Mouse (Mus musculus) hindbrain, embryonic 12.5 days (tissue): Measurements from ENCODE around the gene Aldh1l1. TPM values are rescaled to one million over a fixed set of nuclear protein-coding genes. Genes with fewer than 3 reads are reported as not detected.

Source experiments
- ATAC-seq: fragments of 200-750 bp; cut with Nextera tagmentation; 2 replicates; pipeline ENCODE4 v1.8.0; 2017; ENCODE audit warnings: moderate TSS enrichment; ENCODE audit not compliant: low FRiP score
- H3K27ac ChIP-seq: fragments of 300-500 bp; sonication (generic); 2 replicates; pipeline ENCODE4 v1.5.1; 2016; ENCODE audit warnings: mild to moderate bottlenecking
- H3K27me3 ChIP-seq: fragments of 300-500 bp; sonication (generic); 2 replicates; pipeline ENCODE4 v1.6.1; 2016; ENCODE audit warnings: mild to moderate bottlenecking
- H3K36me3 ChIP-seq: fragments of 300-500 bp; sonication (generic); 2 replicates; pipeline ENCODE4 v1.6.1; 2016; ENCODE audit warnings: mild to moderate bottlenecking
- H3K4me1 ChIP-seq: fragments of 300-500 bp; sonication (generic); 2 replicates; pipeline ENCODE4 v1.6.1; 2016
- H3K4me2 ChIP-seq: fragments of 300-500 bp; sonication (generic); replicated peaks from 2 replicates; pipeline ENCODE4 v1.6.1; 2016; ENCODE audit warnings: mild to moderate bottlenecking
- H3K4me3 ChIP-seq: fragments of 300-500 bp; sonication (generic); 2 replicates; pipeline ENCODE4 v1.5.1; 2016; ENCODE audit warnings: mild to moderate bottlenecking
- H3K9ac ChIP-seq: fragments of 300-500 bp; sonication (generic); 2 replicates; pipeline ENCODE4 v1.6.1; 2016; ENCODE audit warnings: mild to moderate bottlenecking, moderate library complexity
- H3K9me3 ChIP-seq: fragments of 300-500 bp; sonication (generic); replicated peaks from 2 replicates; pipeline ENCODE4 v1.6.1; 2016; ENCODE audit warnings: mild to moderate bottlenecking
- WGBS: fragments of 180-500 bp; shearing (Covaris S2); methylation state at CpG from one replicate; pipeline ENCODE4 v1.1.7; 2016; 5-methylcytosine and 5-hydroxymethylcytosine counted together
- polyA plus RNA-seq: library from polyadenylated mRNA; unstranded; fragments of >200 nt; fragmentation: Nextera tagmentation; extraction: Ambion mirVana; gene quantifications from 2 replicates; pipeline ENCODE4 v1.2.1, GENCODE M21; 2016

Gene Aldh1l1
- polyA plus RNA-seq, 1 experiment from 2014 or later = 19.4 TPM

DNA sequence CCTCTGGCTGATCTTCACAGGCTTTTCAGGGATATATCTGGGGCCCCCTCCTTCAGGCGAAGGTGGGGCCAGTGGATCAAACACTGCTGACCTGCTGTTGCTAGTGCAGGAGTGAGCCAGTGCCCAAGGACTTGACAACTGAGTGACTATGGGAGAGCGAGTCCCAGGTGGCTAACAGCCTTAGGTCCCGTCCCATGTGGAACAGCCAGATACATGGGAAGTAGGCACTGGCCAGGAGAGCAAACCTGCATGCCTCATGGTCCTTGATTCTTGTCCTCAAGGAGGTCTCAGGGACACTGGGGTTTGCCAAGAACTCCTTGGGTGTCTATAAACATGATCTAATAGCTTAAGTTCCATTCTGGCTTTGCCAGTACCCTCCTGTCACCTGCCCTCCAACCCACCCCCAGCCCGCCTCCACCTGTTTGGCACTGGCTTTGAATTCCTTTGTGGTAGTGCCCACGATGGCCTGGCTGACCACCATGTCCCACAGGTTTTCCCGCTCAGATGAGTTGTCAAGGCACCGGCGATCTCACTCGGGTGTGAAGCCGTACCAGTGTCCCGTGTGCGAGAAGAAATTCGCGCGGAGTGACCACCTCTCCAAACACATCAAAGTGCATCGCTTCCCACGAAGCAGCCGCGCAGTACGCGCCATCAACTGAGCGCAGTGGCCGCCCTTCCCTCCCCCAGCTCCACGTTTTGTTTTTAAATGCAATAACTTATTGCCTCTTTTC, 12.4 kb upstream of the Aldh1l1 start:
- Histone ChIP-seq H3K9me3 (no peaks in the 10 kb centered on the region), H3K4me1 (peaks cover 7% of the 10 kb centered on the region; the same call in 1 of the 2 replicates), H3K4me3 (no peak overlapping the region), H3K4me2 (no peak overlapping the region), H3K27ac (no peak overlapping the region), H3K9ac (no peak overlapping the region), H3K27me3 (no peaks in the 10 kb centered on the region), H3K36me3 (no peaks in the 10 kb centered on the region)
- no peak for ATAC-seq
- 96% methylated on average over 24 of the region's 24 CpGs for WGBS

DNA sequence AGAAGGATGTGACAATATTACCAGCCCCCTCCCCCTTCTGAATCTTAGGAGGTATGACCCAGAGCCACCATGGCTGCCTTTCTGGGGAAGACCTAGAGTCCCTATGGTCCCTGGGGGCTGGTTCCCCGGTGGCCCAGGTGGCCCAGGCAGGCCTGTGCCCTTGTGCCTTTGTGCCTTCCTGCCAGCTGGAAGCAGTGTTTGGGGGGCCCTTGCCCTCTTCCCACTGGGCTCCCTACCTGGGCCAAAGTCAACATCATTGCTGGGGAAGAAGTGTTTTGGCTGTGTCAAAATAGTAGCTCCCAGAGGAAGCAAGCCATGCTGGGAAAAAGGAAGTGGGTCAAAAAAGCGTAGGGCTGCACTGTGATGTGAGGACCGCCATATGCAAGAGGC, 11.9 kb upstream of the Aldh1l1 start:
- Histone ChIP-seq H3K9ac (no peak overlapping the region), H3K27ac (no peak overlapping the region), H3K9me3 (no peaks in the 10 kb centered on the region), H3K4me3 (no peak overlapping the region), H3K4me2 (no peak overlapping the region), H3K4me1 (peaks cover 7% of the 10 kb centered on the region; the same call in 1 of the 2 replicates), H3K27me3 (no peaks in the 10 kb centered on the region), H3K36me3 (no peaks in the 10 kb centered on the region)
- no peak for ATAC-seq
- WGBS = 86% methylated on average over 3 of the region's 3 CpGs

DNA sequence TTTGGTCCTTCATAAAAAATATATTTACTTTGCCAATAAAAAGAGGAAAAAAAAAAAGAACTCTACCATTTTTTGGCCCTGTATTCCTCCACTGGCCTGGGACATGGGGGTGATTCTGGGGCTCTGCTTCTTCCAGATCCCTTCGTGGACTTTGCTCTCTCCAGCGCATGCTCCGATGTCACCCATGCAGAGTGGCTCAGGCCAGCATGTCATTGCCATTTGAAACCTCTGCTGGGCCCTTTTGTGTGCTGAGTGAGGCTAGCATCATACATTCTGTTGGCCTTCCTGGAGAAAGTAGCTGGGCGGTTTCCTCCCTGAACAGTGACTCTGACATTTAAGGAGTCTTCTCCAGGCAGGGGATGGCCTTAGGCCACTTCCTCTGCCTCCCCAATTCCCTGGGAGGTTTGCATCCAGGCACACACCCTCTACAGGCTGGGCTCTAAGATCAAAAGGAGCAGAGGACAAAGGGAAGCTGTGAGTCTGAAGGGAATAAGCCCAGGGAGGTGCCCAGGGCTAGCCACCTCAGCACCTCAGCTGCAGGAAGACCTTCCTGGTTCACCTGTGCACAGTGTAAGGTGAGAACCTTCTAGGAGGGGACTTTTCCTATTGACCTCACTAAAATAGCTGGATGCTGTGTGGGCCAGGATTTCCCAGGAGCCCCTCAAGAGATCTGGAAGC, 10.9 kb upstream of the Aldh1l1 start:
- ATAC-seq = no peak
- Histone ChIP-seq H3K27ac (no peak overlapping the region), H3K9ac (no peak overlapping the region), H3K4me3 (no peak overlapping the region), H3K27me3 (no peaks in the 10 kb centered on the region), H3K36me3 (no peaks in the 10 kb centered on the region), H3K9me3 (no peaks in the 10 kb centered on the region), H3K4me1 (peaks cover 7% of the 10 kb centered on the region; the same call in 1 of the 2 replicates), H3K4me2 (no peak overlapping the region)
- 69% methylated on average over 4 of the region's 4 CpGs for WGBS

DNA sequence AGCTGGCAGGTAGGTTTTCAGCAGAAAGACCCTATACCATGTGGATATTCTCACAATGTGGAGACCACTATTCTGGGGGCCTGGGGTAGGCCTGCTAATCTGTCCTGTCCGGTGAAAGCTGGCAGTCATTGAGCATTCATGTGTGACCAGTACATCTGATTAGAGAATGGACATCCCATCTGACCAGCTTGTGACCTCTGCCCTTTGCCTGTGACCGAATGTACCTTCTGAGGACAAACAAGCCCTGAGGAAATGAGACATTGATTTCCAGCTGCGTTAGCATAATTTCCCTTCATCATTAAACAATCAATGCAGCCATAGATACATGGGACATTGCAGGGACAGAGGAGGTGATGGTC, 10.4 kb upstream of the Aldh1l1 start:
- no peak overlapping the region for H3K4me2 ChIP-seq
- H3K4me1 ChIP-seq = peaks cover 4% of the 10 kb centered on the region; the same call in 1 of the 2 replicates
- H3K4me3 ChIP-seq = no peak overlapping the region
- no peaks in the 10 kb centered on the region for H3K36me3 ChIP-seq
- no peak overlapping the region for H3K9ac ChIP-seq
- ATAC-seq = no peak
- no peak overlapping the region for H3K27ac ChIP-seq
- H3K9me3 ChIP-seq = no peaks in the 10 kb centered on the region
- 60% methylated on average over 3 of the region's 3 CpGs for WGBS
- H3K27me3 ChIP-seq = no peaks in the 10 kb centered on the region

DNA sequence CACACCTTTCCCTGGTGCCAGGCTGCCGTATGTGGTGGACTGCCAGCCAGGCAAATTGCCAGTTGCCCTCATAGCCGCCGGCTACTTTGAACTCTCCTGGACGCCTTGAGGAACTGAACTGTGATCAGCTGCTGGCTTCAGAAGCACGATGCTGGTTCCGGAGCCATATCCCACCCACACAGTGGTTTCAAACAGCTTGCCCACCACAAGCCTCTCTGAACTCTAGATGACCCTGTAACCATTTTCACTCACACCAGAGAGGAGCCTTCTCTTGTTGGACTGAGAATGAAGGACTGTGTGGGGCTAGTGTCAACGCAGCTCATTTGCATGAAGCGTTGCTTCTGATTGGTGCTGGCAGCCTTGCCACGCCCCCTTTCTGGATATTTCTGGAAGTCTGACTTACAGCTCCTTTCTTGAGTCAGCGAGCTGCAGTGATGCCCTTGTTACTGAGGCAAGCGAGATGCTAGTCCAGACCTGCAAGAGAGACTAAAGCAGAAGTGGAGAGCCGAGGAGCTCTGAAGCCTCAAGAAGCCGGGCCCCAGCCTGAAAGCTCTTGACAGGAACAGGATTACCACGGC, 9.2 kb upstream of the Aldh1l1 start:
- 69% methylated on average over 14 of the region's 14 CpGs for WGBS
- no peak overlapping the region for H3K4me2 ChIP-seq
- no peaks in the 10 kb centered on the region for H3K36me3 ChIP-seq
- H3K27ac ChIP-seq = no peak overlapping the region
- no peak for ATAC-seq
- H3K27me3 ChIP-seq = no peaks in the 10 kb centered on the region
- peaks cover 2% of the 10 kb centered on the region; the same call in 1 of the 2 replicates for H3K4me1 ChIP-seq
- no peak overlapping the region for H3K4me3 ChIP-seq
- no peaks in the 10 kb centered on the region for H3K9me3 ChIP-seq
- H3K9ac ChIP-seq = no peak overlapping the region

DNA sequence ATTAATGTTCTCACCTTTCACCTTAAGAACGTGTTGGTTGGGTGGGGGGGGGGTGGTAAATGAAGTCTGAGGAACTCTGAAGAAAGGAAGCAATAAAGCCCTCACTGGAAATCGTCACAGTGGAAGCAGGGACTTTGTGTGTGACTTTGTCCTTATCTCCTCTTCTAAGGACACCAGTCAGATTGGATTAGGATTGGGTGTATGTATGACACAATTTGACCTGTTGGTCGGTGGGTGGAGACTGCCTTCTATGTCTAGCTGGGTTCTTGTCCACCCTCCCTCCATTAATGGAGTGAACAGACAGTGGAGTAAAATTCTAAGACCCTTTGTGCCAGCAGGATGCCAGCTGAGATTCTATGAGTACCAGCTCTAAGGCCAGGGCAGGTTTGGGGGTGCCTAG, 2.0 kb upstream of the Aldh1l1 start:
- no peaks in the 10 kb centered on the region; the same call in 1 of the 2 replicates for H3K4me1 ChIP-seq
- WGBS = 82% methylated on average over 3 of the region's 3 CpGs
- no peak overlapping the region for H3K9ac ChIP-seq
- H3K4me2 ChIP-seq = no peak overlapping the region
- no peaks in the 10 kb centered on the region for H3K27me3 ChIP-seq
- H3K27ac ChIP-seq = no peak overlapping the region
- H3K9me3 ChIP-seq = no peaks in the 10 kb centered on the region
- H3K36me3 ChIP-seq = no peaks in the 10 kb centered on the region
- no peak overlapping the region for H3K4me3 ChIP-seq
- no peak for ATAC-seq

DNA sequence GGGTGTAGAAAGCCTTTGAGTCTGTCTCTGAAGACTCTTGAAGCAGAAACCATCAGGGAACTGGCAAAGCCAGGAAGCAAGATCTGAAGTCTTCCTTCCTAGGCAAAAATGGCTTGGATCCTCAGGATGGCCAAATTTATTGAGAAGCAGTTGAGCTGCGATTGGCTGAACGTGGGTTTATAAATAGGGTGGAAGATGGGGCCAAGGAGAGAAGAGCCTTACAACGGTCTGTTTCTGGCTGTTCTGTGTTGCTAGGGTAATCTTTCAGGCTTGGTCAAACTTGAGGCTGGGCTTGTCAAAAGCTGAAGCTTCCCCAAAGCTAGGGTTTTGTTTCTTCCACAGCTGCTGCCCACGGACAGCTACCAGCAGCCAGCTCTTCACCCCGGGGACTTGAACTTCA, 1.4 kb upstream of the Aldh1l1 start:
- ATAC-seq = no peak
- no peaks in the 10 kb centered on the region for H3K36me3 ChIP-seq
- H3K4me3 ChIP-seq = no peak overlapping the region
- no peak overlapping the region for H3K27ac ChIP-seq
- H3K9me3 ChIP-seq = no peaks in the 10 kb centered on the region
- no peaks in the 10 kb centered on the region; the same call in 1 of the 2 replicates for H3K4me1 ChIP-seq
- no peak overlapping the region for H3K9ac ChIP-seq
- WGBS = 82% methylated on average over 5 of the region's 5 CpGs
- H3K4me2 ChIP-seq = no peak overlapping the region
- H3K27me3 ChIP-seq = no peaks in the 10 kb centered on the region

DNA sequence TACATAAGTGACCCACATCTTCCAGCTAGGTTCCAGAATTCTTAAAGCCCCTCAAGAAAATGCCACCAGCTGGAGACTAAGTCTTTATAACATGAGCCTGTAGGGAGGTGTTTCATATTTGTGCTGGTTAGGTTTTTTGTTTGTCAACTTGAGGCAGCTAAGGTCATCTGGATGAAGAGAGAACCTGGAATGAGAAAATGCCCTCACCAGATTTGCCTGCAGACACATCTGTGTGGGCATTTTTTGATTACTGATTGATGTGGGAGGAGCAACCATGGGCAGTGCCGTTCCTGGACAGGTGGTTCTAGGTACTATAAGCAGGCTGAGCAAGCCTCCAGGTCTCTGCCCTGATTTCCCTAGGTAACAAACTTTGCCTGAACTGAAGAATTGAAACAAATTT, 1.3 kb downstream of the Aldh1l1 start:
- Histone ChIP-seq H3K27me3 (no peaks in the 10 kb centered on the region), H3K9me3 (no peaks in the 10 kb centered on the region), H3K27ac (no peak overlapping the region), H3K9ac (no peak overlapping the region), H3K36me3 (no peaks in the 10 kb centered on the region), H3K4me2 (no peak overlapping the region), H3K4me1 (no peaks in the 10 kb centered on the region; the same call in 1 of the 2 replicates), H3K4me3 (no peak overlapping the region)
- WGBS = 100% methylated on average over 1 of the region's 1 CpGs
- ATAC-seq = no peak

DNA sequence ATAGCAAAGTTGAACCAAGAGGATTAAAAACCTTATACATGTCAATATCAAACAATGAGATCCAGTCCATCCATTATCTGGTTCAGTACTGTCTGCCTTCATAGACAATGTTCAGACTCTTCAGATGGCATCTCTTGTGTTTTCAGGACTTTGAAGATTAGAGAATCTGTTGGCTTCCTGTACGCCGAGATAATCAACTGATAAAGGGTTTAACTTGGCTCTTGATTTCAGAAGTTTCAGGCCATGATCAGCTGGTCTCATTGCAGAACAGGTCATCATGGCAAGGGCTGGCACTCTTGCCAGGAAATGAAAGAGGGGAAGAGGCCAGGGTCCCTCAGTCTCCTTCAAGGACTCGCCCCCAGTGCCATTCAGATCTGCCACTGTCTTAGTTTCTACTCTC, 3.3 kb downstream of the Aldh1l1 start:
- Histone ChIP-seq H3K9ac (no peak overlapping the region), H3K9me3 (no peaks in the 10 kb centered on the region), H3K4me2 (no peak overlapping the region), H3K4me3 (no peak overlapping the region), H3K4me1 (no peaks in the 10 kb centered on the region; the same call in 1 of the 2 replicates), H3K27ac (no peak overlapping the region), H3K36me3 (no peaks in the 10 kb centered on the region), H3K27me3 (no peaks in the 10 kb centered on the region)
- no peak for ATAC-seq
- 89% methylated on average over 3 of the region's 3 CpGs for WGBS

DNA sequence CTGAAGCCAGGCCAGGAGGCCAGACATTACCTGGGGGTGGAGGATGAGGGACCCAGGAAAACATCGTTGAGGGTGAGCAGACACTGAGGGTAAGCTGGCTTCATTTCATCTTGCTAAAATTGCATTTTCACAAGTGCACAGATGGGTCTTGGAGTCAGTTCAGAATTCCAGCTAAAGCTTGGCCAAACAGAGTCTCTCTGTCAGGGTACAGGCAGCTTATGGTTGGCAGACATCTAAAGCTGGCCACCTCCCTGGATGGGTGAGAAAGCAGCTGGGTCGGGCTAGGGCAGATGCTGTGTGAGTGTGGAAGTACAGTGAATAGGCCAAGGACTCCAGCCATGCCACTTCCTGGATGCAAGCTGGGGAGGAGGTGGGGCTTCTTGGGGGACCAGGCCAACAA, 4.7 kb downstream of the Aldh1l1 start:
- WGBS = 80% methylated on average over 2 of the region's 2 CpGs
- Histone ChIP-seq H3K4me1 (peaks cover 7% of the 10 kb centered on the region), H3K9me3 (no peaks in the 10 kb centered on the region), H3K4me2 (no peak overlapping the region), H3K27me3 (no peaks in the 10 kb centered on the region), H3K27ac (no peak overlapping the region), H3K4me3 (no peak overlapping the region), H3K36me3 (no peaks in the 10 kb centered on the region), H3K9ac (no peak overlapping the region)
- no peak for ATAC-seq

DNA sequence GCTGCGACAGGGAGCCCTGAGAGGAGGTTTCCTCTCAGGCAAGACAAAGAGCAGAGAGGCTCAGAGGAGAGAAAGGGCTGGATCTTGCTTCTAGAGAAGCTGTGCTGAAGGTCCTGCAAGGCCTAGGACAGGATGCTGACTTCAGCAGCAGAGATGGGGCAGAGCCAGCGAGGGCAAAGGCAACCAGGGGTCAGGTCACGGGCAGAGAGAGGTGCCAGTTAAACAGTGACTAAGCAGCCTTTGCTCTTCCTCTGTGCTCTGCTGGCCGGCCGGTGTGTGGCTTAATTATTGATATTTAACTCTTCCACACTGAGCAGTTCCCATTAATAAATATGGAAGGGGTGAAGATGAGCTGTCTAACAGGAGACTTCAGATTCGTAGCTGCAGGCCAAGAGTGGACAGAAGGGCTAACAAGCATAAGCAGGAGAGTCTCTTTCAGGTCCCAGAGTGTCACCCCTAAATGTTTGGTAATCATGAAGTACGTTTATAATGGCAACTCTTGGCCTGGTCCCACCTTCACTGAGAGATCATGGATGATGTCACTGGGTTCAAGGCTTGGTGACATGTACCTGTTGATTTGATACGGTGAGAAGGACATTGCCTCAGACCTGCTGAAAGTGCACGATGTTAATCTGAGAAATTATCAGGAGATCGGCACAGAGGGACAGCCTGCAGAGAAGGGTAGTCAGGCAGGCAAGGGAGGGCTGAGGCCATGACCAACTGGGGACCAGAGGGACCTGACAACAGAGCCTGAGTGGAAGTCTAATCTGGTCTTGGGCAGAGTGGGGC, 5.9 kb downstream of the Aldh1l1 start:
- Histone ChIP-seq H3K4me2 (no peak overlapping the region), H3K27me3 (no peaks in the 10 kb centered on the region), H3K27ac (no peak overlapping the region), H3K9ac (no peak overlapping the region), H3K36me3 (no peaks in the 10 kb centered on the region), H3K9me3 (no peaks in the 10 kb centered on the region), H3K4me3 (no peak overlapping the region), H3K4me1 (peaks cover 7% of the 10 kb centered on the region)
- ATAC-seq = no peak
- WGBS = 75% methylated on average over 10 of the region's 10 CpGs

DNA sequence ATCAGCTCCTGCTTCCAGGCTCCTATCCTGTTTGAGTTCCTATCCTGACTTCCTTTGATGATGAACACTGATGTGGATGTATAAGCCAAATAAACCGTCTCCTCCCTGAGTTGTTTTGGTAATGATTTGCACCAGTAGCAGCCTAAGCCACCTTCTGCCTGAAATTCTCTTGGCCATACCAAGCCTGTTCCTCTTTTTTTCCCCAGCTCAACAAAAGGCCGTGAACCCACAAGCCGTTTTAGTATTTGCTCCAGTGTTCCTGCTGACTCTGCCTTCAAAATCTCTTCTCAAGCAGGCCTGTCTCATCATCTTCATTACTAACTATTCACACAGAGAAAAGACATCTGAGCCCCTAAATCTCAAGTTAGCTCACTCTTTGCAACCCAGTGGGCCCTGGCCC, 7.9 kb downstream of the Aldh1l1 start:
- H3K4me2 ChIP-seq = no peak overlapping the region
- H3K9ac ChIP-seq = no peak overlapping the region
- WGBS = 85% methylated on average over 3 of the region's 3 CpGs
- H3K9me3 ChIP-seq = no peaks in the 10 kb centered on the region
- H3K27ac ChIP-seq = no peak overlapping the region
- no peaks in the 10 kb centered on the region for H3K27me3 ChIP-seq
- H3K4me1 ChIP-seq = peaks cover 7% of the 10 kb centered on the region
- no peak for ATAC-seq
- H3K36me3 ChIP-seq = no peaks in the 10 kb centered on the region
- no peak overlapping the region for H3K4me3 ChIP-seq
